Mouse (Mus musculus): ENCODE results near the gene Nudt8. TPM values are rescaled to one million over a fixed set of nuclear protein-coding genes. Genes with fewer than 3 reads are reported as not detected.
"Not testable (repeated sequence)": the region's sequence is repeated elsewhere in the genome, so short reads cannot be mapped to it uniquely, and the experiment has no call there.

Gene Nudt8
- polyA plus RNA-seq, 1 experiment from 2014 or later = 41.0 TPM

DNA sequence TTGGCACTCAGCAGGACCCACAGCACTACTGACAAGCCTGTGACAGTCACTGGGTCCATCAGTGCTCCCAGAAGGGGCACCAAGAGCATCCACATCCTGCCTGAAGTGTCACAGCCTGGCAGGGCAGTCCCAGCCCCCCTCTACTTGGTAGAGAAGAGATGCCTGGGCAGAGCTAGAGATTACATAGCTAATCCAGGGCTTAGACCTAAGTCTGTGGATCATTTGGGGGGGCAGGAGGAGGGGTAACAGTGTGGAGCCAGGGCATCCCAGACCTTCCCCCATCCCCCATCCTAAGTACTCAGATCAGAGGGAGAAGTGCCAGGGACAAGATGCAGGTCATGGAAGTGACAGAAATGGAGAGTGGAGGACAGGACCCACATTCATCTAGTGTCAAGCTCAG, 14.4 kb downstream of the Nudt8 start:
- peaks cover 28% of the 10 kb centered on the region for H3K4me1 ChIP-seq (replicated peaks)
- no peak overlapping the region for H3K9ac ChIP-seq
- ATAC-seq (ENCODE audit: insufficient number of reproducible peaks, low FRiP score) = no peak
- H3K4me2 ChIP-seq = no peak overlapping the region
- H3K27me3 ChIP-seq (replicated peaks) = no peaks in the 10 kb centered on the region
- no peak overlapping the region for H3K27ac ChIP-seq (ENCODE audit: poor library complexity, severe bottlenecking)
- no peak overlapping the region for H3K4me3 ChIP-seq
- H3K9me3 ChIP-seq (replicated peaks) = no peaks in the 10 kb centered on the region
- H3K36me3 ChIP-seq = peaks cover 11% of the 10 kb centered on the region

DNA sequence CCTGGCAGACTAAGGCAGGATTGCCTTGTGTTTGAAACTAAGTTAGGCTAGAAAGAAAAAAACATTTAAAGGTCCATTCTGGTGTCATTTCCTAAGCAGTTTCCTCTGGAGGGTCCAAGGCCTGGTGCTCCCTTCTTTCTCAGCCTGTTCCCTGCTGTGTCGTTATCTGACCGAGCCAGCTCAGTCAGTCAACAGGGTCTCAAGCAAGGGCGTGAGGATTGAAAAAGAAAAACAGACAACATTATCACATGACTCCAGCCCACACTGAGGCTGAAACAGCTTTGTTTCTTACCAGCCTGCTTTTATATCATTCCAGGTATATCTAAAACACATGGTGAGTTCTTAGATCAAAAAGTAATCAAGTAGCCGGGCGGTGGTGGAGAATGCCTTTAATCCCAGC, 15.3 kb downstream of the Nudt8 start:
- WGBS = 45% methylated on average over 5 of the region's 5 CpGs
- Histone ChIP-seq H3K4me2 (no peak overlapping the region), H3K9ac (no peak overlapping the region; the same call in 1 of the 2 replicates), H3K4me1 (replicated peaks) (peaks cover 28% of the 10 kb centered on the region), H3K4me3 (no peak overlapping the region), H3K27me3 (replicated peaks) (no peaks in the 10 kb centered on the region), H3K27ac (ENCODE audit: poor library complexity, severe bottlenecking) (0 out of 2 replicates have a peak overlapping the region, but pooled peaks have one; percentile 10), H3K36me3 (peaks cover 4% of the 10 kb centered on the region), H3K9me3 (replicated peaks) (no peaks in the 10 kb centered on the region)
- ATAC-seq (ENCODE audit: insufficient number of reproducible peaks, low FRiP score) = no peak

DNA sequence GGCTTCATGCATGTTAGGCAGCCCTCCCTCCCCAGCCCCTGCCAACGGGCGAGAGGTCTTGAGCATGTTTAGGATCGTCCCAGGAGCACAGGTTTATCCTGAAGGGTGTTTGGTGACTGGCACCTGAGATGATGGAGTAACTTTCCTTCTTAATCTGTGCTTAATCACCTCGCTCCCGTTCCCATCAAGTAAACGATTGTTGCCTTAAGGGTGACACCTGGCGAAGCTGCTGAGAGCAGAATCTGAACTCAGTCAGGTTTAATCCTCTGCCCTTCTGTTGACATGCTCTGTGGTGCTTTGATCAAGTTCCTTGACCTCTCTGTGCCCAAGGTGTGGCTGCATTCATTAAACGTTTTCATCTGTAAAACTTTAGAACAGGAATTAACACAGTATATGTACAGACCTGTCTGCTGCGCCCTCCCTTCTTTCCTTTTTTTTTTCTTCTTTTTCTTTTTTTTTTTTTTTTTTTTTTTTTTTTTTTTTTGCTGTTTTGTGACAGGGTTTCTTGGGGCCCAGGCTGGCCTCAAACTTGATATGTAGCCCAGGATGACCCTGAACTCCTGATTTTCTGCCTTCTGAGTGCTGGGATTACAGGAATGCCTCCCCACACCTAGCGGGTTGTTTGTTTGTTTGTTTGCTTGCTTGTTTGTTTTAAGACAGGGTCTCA, 17.7 kb downstream of the Nudt8 start:
- no peaks in the 10 kb centered on the region for H3K27me3 ChIP-seq (replicated peaks)
- no peak overlapping the region for H3K9ac ChIP-seq
- no peak overlapping the region for H3K4me2 ChIP-seq
- peaks cover 15% of the 10 kb centered on the region for H3K4me1 ChIP-seq (replicated peaks)
- H3K27ac ChIP-seq (ENCODE audit: poor library complexity, severe bottlenecking) = no peak overlapping the region
- no peak for ATAC-seq (ENCODE audit: insufficient number of reproducible peaks, low FRiP score)
- H3K4me3 ChIP-seq = no peak overlapping the region
- H3K9me3 ChIP-seq (replicated peaks) = no peaks in the 10 kb centered on the region
- H3K36me3 ChIP-seq = no peaks in the 10 kb centered on the region
- WGBS = 61% methylated on average over 10 of the region's 10 CpGs

DNA sequence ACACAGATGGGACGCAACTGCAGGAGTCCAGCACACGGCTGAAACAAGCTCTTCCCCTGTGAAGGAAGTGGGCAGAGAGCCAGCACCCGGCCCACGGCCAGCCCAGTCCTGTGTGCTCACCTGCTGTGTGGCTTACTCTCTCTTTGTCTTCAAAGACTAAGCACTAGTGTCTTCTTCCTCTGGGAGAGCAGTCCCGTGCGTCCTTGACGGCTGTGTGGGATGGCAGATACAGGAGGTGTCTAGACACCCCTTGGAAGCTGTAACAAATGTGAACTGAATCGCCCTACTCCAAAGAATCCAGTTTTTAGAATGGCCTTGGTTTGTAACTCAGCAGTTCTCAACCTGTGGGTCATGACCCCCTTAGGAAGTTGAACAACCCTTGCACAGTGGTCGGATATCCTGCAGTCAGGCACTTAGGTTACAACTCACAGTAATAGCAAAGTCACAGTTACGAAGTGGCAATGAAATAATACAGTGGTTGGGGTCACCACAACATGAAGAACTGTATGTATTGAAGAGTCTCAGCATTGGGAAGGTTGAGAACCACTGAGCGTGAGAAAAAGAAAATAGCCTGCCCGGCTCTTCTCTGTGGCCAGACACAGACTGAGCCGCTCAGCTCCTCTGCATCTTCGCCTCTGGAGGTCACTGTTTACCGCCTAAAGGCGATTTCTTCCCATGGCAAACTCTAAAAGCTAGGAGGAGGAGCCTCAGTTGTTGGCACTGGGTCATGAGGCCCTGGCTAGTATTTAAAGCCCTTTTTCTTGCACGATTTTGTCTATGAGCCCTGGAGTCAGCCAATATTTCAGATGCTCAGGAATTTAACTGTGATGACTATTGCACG, 18.6 kb downstream of the Nudt8 start:
- 38% methylated on average over 18 of the region's 18 CpGs for WGBS

DNA sequence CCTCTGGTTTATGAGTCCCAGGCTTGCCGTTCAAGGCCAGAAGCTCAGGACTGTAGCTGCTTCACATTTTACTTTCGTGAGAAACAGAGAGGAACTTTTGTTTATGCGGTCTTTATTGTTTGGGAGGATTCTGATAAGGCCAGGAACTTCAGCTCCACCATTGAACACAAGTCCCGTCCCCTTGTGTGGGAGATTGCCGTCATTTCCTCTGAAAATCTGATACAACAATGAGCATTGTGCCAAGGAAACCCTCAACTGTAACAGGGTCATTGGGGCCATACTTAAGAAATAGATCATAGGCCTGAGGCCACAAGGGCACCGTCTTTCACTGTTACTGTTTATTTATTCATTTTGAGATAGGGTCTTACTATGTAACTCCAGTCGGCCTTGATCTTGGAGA, 22.8 kb downstream of the Nudt8 start:
- 57% methylated on average over 7 of the region's 7 CpGs for WGBS
- H3K27me3 ChIP-seq (replicated peaks) = no peaks in the 10 kb centered on the region
- H3K4me2 ChIP-seq = no peak overlapping the region
- H3K27ac ChIP-seq (ENCODE audit: poor library complexity, severe bottlenecking) = no peak overlapping the region
- no peak for ATAC-seq (ENCODE audit: insufficient number of reproducible peaks, low FRiP score)
- H3K9ac ChIP-seq = no peak overlapping the region
- H3K4me3 ChIP-seq = no peak overlapping the region
- no peaks in the 10 kb centered on the region for H3K4me1 ChIP-seq (replicated peaks)
- no peaks in the 10 kb centered on the region for H3K36me3 ChIP-seq
- peaks cover 16% of the 10 kb centered on the region for H3K9me3 ChIP-seq (replicated peaks)

More for the DNA sequence above, 18.6 kb downstream of the Nudt8 start:
- H3K9me3 ChIP-seq (replicated peaks) = no peaks in the 10 kb centered on the region
- no peak overlapping the region for H3K4me2 ChIP-seq
- H3K4me1 ChIP-seq (replicated peaks) = peaks cover 12% of the 10 kb centered on the region
- ATAC-seq (ENCODE audit: insufficient number of reproducible peaks, low FRiP score) = peak; percentile 60
- H3K27me3 ChIP-seq (replicated peaks) = no peaks in the 10 kb centered on the region
- H3K9ac ChIP-seq = no peak overlapping the region
- H3K36me3 ChIP-seq = no peaks in the 10 kb centered on the region
- no peak overlapping the region for H3K4me3 ChIP-seq
- H3K27ac ChIP-seq (ENCODE audit: poor library complexity, severe bottlenecking) = no peak overlapping the region

DNA sequence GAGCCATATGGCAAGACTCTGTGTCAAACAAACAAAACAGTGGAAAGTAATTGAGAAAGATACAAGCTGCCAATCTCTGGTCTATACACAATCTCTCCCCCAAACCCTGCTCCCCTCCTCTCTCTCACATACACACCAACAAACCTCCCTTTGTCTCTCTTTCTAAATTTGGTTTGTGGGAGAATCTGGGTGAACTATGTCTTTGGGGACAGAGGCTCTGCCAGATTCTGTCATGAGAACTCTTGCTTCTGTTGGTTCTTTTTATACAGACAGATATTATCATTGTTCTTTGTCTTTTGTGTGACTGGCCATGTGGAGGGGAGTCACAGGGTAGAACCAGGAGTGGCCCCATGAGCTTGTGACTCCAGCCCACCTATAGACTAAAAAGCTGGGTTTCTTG, 27.2 kb downstream of the Nudt8 start:
- H3K4me3 ChIP-seq = no peak overlapping the region
- peaks cover 16% of the 10 kb centered on the region for H3K9me3 ChIP-seq (replicated peaks)
- no peak overlapping the region for H3K27ac ChIP-seq (ENCODE audit: poor library complexity, severe bottlenecking)
- no peaks in the 10 kb centered on the region for H3K27me3 ChIP-seq (replicated peaks)
- no peak overlapping the region for H3K4me2 ChIP-seq
- H3K36me3 ChIP-seq = no peaks in the 10 kb centered on the region
- H3K9ac ChIP-seq = no peak overlapping the region
- no peaks in the 10 kb centered on the region for H3K4me1 ChIP-seq (replicated peaks)
- no peak for ATAC-seq (ENCODE audit: insufficient number of reproducible peaks, low FRiP score)

DNA sequence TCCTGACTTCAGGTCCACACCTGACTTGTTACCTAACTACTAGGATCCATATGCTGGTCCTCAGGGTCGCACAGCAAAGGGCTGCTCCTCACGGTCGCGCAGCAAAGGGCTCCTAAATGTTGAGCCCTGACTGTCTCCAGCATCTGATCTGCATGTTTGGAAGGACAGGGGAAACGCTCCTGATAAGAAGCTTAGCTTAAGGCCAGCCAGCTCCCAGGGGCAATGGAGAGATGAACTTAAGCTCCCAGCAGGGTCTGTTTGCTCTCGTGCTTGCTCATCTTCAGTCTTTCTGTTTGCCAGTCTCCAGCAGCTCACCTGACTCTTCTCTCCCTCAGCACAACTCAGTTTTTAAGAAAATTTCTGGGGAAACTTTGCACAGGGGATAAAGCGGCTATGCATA, 32.3 kb downstream of the Nudt8 start:
- Histone ChIP-seq H3K27ac (ENCODE audit: poor library complexity, severe bottlenecking) (no peak overlapping the region), H3K4me2 (no peak overlapping the region), H3K27me3 (replicated peaks) (no peaks in the 10 kb centered on the region), H3K4me3 (no peak overlapping the region), H3K4me1 (replicated peaks) (peaks cover 10% of the 10 kb centered on the region), H3K36me3 (peaks cover 13% of the 10 kb centered on the region), H3K9me3 (replicated peaks) (no peaks in the 10 kb centered on the region; the same call in 1 of the 2 replicates), H3K9ac (no peak overlapping the region)
- 41% methylated on average over 7 of the region's 7 CpGs for WGBS
- no peak for ATAC-seq (ENCODE audit: insufficient number of reproducible peaks, low FRiP score)

DNA sequence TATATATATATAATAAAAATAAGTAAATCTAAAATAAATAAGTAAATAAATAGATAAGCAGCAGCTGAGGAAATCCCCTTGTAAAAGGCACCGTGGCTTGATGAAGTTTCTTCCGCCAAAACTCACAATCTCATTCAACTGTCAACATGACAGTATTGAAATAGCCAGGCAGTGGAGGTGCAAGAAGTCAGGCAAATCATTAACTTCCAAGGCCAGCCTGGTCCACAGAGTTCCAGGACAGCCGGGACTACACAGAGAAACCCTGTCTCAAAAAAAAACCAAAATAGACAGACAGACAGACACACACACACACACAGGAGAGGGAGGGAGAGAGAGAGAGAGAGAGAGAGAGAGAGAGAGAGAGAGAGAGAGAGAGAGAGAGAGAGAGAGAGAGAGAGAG, 32.9 kb downstream of the Nudt8 start:
- no peak overlapping the region for H3K27ac ChIP-seq (ENCODE audit: poor library complexity, severe bottlenecking)
- peaks cover 13% of the 10 kb centered on the region for H3K36me3 ChIP-seq
- 70% methylated on average over 3 of the region's 3 CpGs for WGBS
- H3K9me3 ChIP-seq (replicated peaks) = no peaks in the 10 kb centered on the region; the same call in 1 of the 2 replicates
- no peak overlapping the region for H3K4me3 ChIP-seq
- no peaks in the 10 kb centered on the region for H3K27me3 ChIP-seq (replicated peaks)
- H3K4me1 ChIP-seq (replicated peaks) = peaks cover 13% of the 10 kb centered on the region
- no peak overlapping the region for H3K4me2 ChIP-seq
- ATAC-seq (ENCODE audit: insufficient number of reproducible peaks, low FRiP score) = no peak
- H3K9ac ChIP-seq = no peak overlapping the region

DNA sequence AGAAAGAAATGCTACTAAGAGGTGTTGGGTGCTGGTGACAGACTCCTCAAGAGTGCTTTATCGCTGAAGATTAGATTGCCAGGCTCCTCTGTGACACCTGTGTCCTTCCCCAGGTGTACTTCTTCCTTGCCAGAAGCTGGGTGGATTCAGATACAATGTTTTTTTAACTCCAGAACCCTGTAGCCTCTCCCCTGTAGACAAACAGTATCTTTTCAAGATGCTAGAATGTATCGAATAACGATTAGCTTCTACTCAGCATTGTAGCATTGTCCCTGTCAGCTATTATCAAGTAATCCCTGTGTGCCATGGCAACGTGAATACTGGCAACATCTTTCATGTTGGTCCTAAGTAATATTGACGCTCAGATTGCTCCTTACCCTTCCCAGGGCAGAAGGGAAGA, 33.4 kb downstream of the Nudt8 start:
- Histone ChIP-seq H3K4me1 (replicated peaks) (peaks cover 14% of the 10 kb centered on the region), H3K9me3 (replicated peaks) (no peaks in the 10 kb centered on the region), H3K27me3 (replicated peaks) (no peaks in the 10 kb centered on the region), H3K27ac (ENCODE audit: poor library complexity, severe bottlenecking) (no peak overlapping the region), H3K4me3 (no peak overlapping the region), H3K4me2 (no peak overlapping the region), H3K36me3 (peaks cover 13% of the 10 kb centered on the region), H3K9ac (no peak overlapping the region)
- no peak for ATAC-seq (ENCODE audit: insufficient number of reproducible peaks, low FRiP score)
- WGBS = 64% methylated on average over 5 of the region's 5 CpGs

DNA sequence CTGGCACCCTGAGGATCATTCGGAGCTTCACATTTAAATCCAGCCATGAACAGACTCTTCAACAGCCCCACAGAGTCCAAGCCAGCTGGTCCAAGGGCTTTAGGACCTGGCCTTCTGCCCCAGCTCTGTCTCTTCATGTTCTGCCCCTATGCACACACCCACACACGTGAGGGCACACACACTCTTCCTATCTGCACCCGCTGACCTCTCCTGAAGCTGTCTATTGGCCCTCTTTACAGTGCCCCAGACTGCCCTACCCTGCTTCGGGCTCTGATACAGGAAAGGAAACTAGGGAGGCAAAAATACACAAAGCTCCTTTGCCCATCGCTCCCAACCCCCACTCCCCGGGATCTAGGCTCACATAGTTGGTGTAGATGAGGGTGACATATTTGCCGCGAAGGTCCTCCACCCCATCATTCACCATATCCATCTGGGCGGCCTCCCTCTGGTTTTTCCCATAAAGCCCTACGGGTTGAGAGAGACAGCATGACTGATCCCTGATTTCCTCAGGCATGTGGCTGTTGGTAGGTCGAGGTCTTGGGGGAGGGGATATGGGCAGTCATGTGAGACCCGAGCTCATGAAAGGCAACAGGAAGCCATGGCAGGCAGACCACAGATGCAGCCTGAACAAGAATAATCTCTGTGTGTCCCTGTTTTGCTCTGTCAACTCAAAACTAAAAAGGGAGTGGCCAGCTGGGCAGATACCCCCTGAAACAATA, 36.1 kb downstream of the Nudt8 start:
- Histone ChIP-seq H3K9me3 (replicated peaks) (no peaks in the 10 kb centered on the region), H3K4me1 (replicated peaks) (peaks cover 14% of the 10 kb centered on the region), H3K27ac (ENCODE audit: poor library complexity, severe bottlenecking) (no peak overlapping the region), H3K4me3 (no peak overlapping the region), H3K9ac (no peak overlapping the region), H3K27me3 (replicated peaks) (no peaks in the 10 kb centered on the region), H3K36me3 (peaks cover 13% of the 10 kb centered on the region), H3K4me2 (peak overlapping the region; percentile 28)
- no peak for ATAC-seq (ENCODE audit: insufficient number of reproducible peaks, low FRiP score)
- WGBS = 81% methylated on average over 12 of the region's 12 CpGs

DNA sequence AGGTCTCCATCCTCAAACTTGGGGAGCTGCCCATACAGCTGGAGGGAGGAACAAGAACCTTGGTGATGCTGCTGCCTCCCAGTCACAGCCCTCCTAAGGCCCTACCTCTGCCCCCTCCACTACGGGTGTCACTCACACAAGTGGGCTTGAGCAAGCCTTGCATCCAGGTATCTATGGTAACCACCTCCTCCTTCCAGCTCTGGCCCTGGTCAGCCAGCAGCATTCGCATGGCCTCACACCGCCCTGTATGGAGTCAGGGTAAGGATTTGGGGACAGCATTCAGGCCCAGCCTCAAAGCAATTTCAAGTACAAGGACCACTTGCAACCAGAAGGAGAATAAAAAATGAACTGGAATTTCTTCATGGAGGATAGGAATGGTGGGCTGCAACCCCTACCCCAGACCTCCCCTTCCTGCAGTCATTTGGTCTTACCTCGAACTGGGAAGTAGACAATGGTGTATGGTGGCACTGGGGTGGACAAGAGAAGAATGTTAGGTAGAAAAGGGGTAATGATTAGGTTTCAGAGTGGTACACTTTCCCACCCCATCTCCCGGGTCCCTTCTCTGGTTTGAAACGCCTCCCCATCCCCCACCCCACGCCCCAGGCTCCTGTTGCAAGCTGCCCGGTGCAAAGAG, 36.9 kb downstream of the Nudt8 start:
- peak overlapping the region; percentile 76 for H3K27ac ChIP-seq (ENCODE audit: poor library complexity, severe bottlenecking)
- peak overlapping the region; percentile 76 for H3K4me2 ChIP-seq
- H3K4me3 ChIP-seq = peak overlapping the region; percentile 77
- 34% methylated on average over 8 of the region's 8 CpGs for WGBS
- not testable (repeated sequence) for H3K27me3 ChIP-seq (replicated peaks); H3K9me3 ChIP-seq (replicated peaks)
- H3K36me3 ChIP-seq = peaks cover 13% of the 10 kb centered on the region
- H3K9ac ChIP-seq = peak overlapping the region; percentile 87
- peaks cover 14% of the 10 kb centered on the region for H3K4me1 ChIP-seq (replicated peaks)
- ATAC-seq (ENCODE audit: insufficient number of reproducible peaks, low FRiP score) = peak; percentile 16

Measured in heart, embryonic 12.5 days (tissue).